Mouse (Mus musculus): ENCODE results near the gene Btbd35f15. TPM values are rescaled to one million over a fixed set of nuclear protein-coding genes. Genes with fewer than 3 reads are reported as not detected.
"Not testable (repeated sequence)": the region's sequence is repeated elsewhere in the genome, so short reads cannot be mapped to it uniquely, and the experiment has no call there.

Btbd35f15 gene
- polyA plus RNA-seq (2012; ENCODE audit: insufficient read depth, low replicate concordance), result not detected in 2 replicates

GRCm38 (mm10) chrX:33577214-33577613 lies at the start of gene Btbd35f15:
Gene Btbd35f15 (minus strand): TSS chrX:33577314.
- H3K9me3 ChIP-seq; H3K36me3 ChIP-seq (replicated peaks; ENCODE audit: low read length); H3K4me1 ChIP-seq; H3K4me3 ChIP-seq (replicated peaks); H3K27me3 ChIP-seq (replicated peaks): not testable (repeated sequence)

Other genes starting within 250 kb of the Btbd35f15 start
- not detected in 2 replicates for gene Btbd35f13, start 79.9 kb upstream of the Btbd35f15 start, polyA plus RNA-seq (2012; ENCODE audit: insufficient read depth, low replicate concordance)
- not detected in 2 replicates for gene Btbd35f14, start 125.0 kb upstream of the Btbd35f15 start, polyA plus RNA-seq (2012; ENCODE audit: insufficient read depth, low replicate concordance)